Mouse (Mus musculus): Measurements from ENCODE around the gene Osbpl3.

The Osbpl3 gene

GRCm38 (mm10) chr6:50263670-50264069, 192.3 kb downstream of the Osbpl3 start, which contains the start of gene Gsdme:
Gsdme (minus strand) TSS chr6:50263862.
- no peak for DNase-seq

DNA sequence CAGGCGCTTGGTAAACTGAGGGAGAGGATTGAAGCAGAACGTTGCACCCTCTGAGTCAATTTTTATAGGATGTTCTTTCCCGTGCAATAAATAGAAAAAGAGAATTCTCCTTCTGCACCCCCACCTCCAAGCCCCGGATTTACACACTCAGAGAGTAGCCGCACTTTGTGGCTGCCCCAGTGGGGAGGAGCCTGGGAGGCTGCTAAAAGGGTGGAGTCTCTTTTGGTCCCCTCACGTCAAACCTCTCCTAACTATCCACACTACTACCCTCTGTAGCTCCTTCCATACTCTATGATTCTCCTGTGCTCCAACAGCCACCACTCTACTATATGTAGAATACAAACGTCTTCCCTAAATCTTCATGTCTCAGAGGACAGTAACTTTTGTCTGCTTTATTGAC, 193.7 kb downstream of the Osbpl3 start:
- no peak for DNase-seq

GRCm38 (mm10) chr6:50261922-50262261, 194.1 kb downstream of the Osbpl3 start:
- no peak for DNase-seq

DNA sequence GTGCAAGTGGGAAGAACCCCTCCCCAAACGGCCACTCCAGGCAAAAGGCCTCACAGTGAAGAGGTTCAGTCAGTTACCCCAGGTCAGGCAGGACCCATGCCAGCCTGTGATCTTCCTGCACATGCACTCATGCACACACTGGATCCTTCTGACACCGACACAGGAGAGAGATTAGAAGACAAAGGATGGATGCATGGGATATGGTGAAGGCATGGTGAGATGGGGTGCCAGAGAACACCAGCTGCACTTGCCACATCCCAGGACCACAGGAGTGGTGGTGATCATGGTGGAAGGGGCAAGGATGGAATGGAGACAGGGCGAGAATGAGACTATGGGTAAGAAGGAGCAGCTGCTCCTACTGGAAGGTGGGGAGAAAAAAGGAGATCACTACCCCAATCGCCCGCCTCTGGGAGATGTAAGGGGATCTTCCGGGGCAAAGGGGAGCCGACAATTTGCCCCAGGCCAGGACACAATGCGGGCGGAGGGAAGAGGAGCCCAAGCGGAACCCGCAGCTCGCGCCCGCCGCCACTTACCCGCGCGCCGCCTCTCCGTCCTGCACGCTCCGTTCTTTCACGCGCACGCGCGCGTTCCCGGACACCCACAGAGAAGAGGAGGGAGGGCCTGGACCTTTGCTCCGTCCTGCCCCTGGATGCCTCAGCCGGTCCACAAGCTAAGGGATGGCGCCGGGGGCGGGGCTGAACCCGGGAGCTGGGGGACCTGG, 194.6 kb downstream of the Osbpl3 start:
- DNase-seq = peak; percentile 82

DNA sequence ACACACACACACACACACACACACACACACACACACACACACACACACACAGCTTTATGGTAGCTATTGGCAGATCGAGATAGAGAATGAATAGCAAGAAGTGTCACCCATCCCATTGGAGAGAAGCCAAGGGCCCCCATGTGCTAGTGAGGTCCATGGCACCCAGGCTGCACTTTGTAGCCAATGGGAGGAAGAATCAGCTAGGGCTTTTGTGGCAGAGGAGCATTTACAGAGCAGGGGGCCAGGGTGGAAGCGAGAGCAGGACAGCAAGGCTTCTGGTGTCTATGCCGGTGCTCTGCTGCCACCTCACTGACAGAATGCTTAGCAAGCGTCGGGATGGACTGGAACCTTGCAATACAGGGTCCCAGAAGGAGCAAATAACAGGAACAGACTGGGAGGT, 200.6 kb downstream of the Osbpl3 start:
- DNase-seq = no peak

DNA sequence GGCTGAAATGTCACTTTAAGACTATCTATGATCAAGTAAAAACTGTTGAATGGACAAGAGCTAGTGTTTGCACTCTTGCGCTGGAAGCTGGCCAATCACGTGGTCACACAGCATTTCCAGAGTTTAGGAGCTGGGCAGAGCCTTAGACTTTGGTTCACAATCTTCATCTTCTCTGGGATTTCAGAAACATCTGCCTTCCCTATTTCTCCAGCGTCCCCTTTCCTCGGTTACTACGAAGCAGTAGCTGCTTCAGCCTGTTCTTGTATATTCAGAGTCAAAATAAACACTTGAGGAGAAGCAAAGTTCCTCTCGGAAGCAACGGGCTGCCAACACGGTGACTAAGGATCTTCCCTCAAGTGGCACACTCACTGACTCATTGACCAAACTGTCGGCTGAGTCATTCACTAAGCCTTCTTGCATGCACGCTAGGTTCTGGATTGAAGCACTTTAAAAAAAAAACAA, 201.2 kb downstream of the Osbpl3 start:
- peak; percentile 53 for DNase-seq

- DNase-seq = no peak
These were observed 203.3 kb downstream of the Osbpl3 start for GRCm38 (mm10) chr6:50252690-50253089.

GRCm38 (mm10) chr6:50247791-50248190, 208.2 kb downstream of the Osbpl3 start:
- no peak for DNase-seq

- no peak for DNase-seq
These were observed 208.6 kb downstream of the Osbpl3 start for GRCm38 (mm10) chr6:50247356-50247755.

- DNase-seq = no peak
These were observed 211.0 kb downstream of the Osbpl3 start for GRCm38 (mm10) chr6:50244967-50245366.

DNA sequence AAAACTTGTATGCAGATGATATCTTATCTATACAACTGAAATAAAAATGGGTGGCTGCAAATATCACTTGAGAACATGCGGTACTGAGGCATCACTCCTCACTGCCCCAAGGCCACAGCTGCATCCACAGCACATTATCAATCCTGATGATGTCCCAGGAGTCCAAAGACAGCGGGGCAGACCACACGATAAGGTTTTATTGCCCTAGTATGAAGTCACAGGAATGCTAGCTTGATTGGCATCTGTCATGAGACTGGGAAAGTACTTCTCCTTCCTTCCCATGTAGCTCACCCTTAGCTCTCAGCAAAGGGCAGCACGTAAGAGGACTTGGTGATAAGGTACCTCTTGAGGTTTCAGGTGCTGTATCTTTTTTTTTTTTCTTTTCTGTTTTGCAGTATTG, 211.9 kb downstream of the Osbpl3 start:
- DNase-seq = no peak

All from right cerebral cortex, postnatal 25 days (tissue).